Mouse (Mus musculus): ENCODE measurements around the gene Kcnj11.

Kcnj11 gene

DNA sequence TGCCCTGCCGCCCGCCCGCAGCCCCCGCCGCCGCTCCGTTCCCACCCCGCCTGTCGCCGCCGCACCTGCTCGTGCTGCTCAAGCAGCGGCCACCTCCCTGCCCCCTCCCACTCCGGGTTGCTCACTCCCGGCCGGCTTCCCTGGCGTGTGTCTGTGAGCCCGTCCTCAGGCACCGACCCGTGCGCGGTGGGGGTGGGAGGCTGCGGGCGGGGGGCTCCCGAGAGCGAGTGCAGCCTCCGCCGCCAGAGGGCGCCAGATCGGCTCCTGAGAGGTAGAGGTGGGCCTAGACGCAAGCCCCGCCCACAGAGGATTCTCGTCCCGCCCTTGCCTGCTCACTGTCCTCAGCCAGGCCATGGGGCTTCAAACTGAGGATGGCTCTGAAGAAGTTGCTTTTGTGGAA is at the start of gene Kcnj11:
Kcnj11 (minus strand) TSS at position 202 of the 400 bp plus-strand sequence.
- peak; percentile 85 to 86 for DNase-seq

DNA sequence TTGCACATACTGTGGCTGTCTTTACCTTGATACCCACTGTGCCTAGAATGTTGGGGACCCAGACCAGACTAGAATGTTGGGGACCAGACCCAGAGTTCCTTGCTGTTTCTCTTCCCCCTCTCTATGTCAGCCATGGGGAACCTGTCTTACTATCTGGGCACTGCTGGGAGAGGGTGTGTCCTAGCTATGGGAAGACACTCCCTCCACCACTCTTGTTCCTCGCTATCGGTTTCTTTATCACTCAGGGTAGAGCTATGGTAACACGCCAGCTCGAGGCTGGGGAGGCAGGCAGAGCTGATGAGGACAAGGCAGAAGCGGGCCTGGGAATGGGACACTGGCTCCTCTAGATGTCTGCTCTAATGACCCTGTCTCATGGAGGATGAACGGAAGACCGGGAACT is 46.9 kb upstream of the Kcnj11 start:
- DNase-seq = no peak

DNA sequence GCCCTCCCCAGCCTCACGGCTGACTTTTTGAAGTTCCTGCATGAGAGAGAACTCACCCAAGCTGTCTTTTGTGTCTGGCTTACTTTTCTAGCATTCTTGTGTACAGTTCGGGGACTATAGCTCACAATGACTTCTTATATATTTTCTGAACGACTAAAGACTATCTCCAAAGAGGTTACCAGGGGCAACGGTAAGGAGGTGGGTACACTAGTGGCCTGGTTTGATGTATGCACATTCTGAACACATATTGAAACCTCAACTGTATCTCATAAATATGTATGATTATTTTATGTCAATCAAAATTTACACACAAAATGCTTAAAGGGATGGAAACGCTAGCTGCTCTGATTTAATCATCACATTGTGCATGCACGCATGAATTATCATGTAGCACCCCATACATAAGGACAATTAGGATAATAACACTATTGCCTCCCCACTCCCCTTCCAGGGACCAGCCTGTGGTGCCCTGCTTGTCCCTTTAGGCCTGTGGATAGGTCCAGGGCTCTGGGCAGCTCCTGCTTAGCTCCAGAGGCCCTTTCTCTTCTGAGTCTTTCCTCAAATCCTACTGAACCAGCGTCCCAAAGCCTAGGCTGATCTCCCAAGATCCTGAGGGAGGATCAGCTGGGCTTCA is 46.2 kb upstream of the Kcnj11 start:
- DNase-seq = no peak

DNA sequence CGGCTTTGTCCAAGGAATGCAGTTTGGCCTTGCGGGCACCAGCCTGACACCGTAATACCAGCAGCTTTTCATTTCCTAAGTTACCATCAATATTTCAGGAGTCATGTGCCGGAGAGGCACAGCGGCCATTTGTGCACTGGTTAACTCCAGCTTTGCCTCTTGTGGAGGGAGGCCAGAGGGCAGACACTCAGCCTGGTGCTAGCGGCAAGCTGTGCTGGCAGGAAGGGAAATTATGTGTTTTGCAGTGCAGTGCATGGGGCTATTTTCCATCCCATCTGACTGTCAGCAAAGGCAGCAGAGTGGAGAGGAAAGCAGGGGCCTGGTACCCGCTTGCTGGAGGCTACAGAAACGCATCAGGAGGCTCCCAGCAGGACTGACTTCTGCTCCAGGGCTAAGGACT is 43.5 kb upstream of the Kcnj11 start:
- DNase-seq = no peak

DNA sequence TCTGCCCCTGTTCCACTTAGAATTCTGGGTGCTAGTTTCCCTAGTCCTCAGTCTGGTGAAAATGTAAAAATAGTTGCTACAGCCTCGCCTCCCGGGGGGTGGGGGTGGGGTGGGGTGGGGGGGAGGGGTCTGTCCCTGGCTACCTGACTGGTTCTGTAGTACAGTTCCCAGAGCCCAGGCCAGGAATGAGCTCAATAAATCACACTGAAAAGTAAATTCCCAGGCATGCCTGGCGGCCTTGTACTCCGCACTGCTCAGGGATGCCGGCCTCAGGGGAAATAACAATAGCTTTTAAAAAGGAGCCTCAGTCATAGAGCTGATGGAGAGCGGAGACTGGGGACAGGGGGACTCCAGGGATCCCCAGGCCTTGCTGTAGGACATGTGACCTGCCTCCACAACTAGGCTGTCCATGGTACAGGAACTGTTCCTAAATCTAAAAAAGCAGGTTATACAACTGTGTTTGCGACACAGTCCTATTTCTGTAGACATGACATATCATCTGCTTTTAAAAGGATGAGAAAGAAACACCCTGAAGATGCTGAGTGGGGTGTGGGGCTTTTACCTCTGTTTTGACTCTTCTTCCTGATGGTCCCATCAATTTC is 37.9 kb upstream of the Kcnj11 start:
- DNase-seq = no peak

DNA sequence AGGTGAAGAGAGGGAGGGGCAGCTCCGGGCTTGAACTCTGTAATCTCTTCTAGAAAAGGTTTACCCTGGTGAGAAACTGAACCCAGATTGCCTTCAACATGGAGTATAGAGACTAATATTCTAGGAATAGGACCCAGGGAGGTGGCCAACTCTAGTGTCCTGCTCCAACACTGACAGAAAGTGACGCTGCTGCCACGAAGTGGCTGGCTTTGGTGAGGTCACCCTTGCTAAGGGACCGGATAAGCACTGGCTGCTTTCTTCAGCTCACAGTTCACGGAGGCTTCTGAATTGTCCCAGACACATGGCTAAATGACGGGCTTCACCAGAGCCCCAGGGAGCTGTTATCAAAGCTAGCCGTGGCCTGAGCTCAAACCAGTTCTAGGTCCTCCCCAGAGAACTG is 33.3 kb upstream of the Kcnj11 start:
- no peak for DNase-seq

DNA sequence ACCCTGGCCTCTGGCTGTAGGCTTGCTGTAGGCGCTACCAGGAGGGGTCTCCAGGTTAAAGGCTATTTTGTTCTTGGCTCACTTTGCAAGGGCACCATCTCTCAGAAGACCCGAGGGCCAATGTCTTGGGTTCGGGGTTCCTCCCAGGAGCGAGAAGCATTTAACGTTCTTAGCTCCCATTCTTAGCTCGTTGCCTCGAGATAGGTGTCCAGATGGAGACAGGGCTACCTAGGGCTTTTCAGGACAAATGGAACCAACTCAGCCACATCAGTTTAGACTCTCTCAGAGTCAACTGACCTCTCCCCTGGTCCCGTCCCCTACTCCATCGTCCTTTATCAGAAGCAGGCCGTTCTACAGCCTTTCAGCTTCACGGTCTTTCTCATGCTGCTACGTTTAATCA is 31.7 kb upstream of the Kcnj11 start:
- no peak for DNase-seq

DNA sequence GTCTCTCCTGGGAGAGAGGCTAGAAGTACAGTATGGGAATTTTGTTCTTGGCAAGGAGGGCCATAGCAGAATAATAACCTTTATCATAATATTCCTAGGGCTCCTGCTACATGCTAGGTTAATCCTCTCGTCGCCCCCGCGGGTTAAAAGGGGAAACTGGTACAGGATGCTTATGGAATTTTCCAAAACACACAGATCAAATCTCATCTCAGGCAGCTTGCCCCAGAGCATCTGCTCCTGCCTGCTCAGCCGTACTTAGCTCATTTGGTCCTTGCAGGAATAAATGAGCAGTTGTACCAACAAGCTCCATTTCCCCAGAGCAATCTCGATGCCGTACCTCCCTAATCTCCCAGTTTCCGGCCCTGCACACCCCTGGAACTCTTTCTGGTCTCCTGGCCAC is 31.2 kb upstream of the Kcnj11 start:
- DNase-seq = no peak

DNA sequence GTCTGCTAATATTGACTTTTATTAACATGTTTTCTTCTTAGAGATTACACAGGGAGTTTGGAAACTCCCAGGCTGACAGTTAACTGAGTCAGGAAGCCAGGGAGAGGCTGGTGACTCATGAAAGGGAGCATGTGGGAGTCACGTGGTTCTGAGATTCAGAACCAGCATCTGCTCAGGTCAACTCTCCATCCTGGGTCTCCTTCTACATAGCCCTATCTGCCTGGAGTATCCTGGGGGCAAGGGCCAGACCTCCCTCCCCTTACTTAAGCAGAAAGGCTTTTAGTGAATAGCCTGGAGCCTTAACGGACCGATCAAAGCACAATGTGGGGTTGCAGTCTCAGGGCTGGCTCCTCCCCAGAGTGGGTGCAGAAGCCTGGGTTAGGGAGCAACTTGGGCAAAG is 30.7 kb upstream of the Kcnj11 start:
- no peak for DNase-seq

DNA sequence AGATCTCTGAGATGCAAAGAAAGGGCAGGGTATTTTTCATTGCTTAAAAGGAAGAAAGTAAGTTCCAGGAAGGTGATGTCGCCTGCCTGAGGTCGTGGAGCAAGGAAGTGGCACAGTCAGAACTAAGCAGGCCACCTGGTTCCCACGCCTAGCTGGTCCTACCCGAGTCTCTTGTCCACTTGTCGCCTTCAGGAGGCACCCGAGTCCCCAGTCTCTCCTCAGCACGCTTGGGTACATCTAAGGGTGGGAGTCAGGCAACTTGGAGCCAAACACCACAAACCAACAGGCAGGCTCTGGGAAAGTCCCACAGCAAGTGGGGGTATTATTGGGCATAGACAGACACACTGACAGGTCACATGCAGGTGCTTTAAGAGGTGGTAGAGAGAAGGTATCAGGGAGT is 30.2 kb upstream of the Kcnj11 start:
- no peak for DNase-seq

DNA sequence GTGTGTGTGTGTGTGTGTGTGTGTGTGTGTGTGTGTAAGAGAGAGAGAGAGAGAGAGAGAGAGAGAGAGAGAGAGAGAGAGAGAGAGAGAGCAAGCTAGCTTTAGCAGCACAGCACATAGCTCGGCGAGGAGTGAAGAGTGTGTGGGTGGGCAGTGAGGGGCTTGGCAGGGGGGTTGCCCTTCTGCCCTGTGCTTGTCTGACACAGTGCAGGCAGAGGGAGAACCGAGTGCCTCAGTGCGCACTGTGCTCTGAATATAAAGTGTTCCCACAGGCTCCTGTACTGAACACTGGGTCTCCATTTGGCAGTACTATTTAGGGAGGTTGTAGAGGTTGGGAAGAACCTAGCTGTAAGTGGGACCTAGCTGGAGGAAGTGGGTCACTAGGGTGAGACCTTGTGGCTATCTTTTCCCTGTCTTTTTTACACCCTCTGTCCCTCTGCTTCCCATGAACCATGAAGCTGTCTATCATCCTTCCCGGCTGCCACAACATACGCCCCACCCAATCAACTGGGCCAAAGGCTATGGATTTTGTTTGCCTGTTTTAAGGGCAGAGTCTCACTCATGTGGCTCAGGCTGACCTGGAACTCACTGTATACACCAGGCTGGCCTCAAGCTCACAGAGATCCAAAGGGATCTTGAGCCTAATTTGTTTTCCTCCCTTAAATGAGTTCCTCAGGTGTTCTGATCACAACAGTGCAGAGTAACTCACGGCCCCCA is 29.1 kb upstream of the Kcnj11 start:
- DNase-seq = no peak

DNA sequence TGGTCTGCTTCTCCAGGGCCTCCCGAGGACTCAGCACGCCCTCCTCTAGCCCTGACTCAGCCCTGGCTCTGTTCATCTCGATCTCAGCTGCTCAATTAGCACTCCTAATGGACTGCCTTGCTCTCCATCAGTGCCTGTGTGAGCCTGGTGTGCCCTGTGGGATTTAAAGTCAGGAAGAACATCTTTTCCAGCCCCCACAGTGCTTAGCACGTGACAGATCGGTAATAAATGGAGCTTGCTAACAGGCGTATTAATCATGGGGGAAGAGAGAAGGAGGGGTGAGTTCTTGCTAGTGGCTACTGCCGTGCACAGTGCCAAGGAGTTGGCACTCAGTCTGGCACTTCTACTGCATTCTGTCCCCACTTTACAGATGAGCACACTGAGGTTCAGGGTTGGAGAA is 27.6 kb upstream of the Kcnj11 start:
- no peak for DNase-seq

DNA sequence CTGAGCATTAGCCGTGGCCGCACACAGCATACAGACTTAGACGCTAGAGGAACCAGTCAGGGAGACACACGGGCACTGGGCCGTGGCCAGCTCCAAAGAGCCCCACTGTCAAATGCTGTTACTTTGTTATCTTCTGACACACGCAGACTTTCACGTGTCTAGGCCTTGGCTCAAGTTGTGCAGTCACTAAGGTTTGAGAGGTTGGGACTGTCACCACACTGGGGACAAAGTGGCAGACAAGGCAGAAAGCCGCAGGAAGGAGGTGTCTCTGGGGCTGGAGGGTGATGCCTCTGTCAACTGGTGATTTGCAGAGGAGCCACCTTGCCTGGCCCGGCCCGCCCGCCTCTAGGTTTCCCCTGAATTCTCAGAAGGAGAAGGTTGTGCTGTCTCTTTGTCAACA is 24.8 kb upstream of the Kcnj11 start:
- DNase-seq = no peak

DNA sequence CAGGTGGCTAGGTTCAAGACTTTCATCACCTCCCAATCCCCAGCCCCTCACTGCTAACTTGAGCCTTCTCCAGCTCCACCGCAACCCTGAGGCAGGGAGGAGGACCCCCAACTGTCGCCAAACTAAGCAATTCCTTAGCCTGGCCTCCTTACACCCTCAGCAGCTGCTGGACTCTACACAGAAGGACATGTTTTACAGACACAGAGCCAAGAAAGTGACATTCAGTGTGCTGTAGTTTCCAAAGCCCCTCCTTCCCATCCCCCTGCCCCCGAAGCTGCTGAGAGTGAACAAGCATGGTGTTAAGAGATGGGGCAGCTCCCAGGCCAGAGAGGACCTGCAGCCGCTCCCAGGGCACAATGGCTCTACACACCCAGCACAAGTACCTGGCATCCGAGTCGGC is 23.9 kb upstream of the Kcnj11 start:
- no peak for DNase-seq

DNA sequence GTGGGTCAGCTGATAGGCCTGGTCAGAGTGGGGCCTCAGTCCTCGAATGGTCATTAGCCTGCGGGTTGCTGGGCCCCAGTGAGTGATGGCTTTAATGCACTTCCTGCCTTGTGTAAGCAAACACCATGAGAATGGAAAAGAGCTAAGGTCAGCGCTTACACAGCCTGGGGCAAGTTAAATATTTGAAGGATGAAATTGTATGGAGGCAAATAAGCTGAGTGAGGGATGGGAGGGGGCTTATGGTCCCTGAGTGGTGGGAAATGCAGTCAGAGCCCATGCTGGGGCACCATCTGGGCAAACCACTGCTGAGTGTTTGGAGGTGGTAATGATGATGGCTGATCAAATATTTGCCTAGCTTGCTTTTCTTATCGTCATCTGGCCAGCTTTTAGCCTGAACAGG is 22.4 kb upstream of the Kcnj11 start:
- no peak for DNase-seq

DNA sequence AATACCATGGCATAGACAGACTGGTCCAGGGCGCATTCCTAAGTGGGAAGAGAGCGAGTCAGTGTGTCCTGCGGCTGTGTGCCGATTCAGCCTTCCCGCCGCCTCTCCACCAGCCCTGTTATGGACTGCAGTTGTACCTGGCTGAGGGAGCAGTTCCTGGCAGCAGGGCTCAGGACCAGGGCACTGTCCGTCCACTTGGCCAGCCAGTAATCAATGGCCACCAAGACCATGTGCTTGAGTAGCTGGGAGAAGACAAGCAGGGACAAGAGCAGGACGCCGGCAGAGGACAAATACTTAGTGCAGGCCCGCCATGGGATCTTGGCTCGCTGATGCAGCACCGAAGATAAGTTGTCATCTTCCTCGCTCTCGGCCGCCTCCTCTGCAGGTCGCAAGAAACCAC is 16.5 kb upstream of the Kcnj11 start:
- DNase-seq = no peak

DNA sequence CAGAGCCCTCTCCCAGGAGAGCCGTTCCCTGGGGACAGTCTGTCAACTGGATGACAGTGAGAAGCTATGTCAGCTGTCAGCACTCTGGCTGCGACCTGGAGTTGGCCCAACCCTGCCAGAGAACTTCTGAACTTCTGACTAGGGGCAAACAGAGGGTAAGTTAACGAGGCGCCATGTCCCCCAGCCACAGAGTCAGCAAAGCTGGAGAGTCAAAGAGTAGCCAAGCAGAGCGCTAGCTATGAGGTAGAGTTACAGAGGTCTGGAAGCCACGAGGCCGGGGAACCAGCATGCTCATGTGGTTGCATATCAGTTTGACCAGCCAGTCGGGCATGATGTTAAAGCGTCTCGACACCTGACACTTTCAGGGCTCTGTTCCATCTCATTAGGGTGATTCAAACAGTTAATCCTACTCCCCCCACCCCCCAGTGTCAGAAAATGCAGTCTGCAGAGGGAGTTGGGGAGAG is 15.6 kb upstream of the Kcnj11 start:
- DNase-seq = no peak

DNA sequence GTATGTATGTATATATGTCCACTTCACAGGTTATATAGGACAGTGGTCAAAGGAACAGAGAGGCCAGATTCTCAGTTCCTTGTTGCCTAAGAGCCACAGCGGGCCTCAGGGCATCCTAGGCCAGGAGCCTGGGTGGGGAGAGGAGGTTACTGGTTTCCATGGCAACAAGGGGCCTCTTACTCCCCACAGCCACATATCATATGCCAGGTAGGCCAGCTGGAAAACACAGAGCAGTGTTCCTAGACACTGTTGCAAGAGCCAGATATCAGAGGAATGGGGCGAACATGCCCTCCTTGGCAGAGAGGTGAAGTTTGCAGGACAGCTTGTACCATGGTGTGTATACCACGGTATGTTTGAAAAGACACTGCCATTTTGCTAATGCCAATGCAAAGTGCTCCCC is 12.9 kb upstream of the Kcnj11 start:
- DNase-seq = no peak

DNA sequence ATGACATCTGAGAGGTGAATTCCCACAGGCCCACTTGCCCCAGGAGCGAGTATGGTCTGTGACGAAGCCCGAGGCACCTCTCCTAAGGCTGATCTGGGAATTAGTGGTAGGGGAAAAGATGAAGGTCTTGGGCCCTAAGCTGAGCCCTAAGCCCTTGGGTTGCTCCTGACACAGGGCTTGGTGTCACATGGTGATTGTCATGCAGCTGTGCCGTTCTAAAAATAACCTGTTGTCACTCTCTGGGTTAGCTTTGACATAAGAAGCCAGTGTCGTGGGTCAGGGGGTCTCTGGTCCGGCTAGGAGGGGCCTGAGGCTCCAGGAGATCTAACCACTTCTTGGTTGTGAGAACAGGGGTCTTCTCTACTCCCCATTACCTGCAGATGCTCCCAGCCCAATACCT is 11.4 kb upstream of the Kcnj11 start:
- no peak for DNase-seq

DNA sequence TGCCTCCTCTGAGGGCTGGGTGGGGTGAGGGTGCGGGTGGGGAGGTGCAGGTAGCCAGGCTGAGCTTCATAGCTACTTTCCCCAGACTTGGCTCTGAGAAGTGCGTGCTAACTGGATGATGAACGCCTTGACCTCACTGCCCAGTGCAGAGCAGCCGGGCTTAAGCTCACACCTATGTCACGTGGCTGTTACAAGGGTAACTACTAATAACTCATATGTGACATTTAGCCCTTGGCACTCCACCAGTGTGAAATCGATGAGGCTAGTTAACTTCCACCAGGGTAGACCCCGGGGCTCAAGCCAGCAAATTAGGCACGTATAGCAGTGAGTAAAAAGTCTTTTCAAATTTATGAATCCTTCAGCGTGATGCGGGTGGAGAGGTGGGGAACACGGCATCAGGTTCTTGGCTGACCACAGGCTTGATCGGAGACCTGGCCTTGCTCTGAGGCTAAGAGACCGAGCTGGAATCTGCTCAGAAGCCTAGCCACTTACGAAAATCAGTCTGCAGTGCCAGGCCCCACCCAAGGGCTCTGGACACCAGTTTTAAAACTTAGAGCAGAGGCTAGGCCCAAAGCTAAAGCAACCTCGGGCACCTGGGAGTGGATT is 10.8 kb upstream of the Kcnj11 start:
- no peak for DNase-seq

DNA sequence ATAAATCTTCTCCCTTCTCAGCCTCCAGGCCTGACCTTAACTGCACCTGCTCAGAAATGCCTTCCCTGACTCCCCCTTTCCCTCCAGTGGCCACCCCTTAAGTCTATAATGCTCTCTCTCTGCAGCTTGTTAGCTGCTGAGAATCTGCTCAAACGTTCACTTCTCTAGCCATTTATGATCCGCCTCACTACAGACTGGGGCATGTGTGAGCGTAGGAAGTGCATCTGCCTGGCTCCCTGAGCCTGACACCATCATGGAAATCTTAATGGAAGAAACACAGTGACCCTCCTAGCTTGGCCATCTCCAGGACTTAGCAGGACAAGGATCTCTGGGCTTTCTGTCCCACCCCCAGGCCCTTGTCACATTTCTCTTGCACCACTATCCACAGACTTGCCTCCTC is 9.5 kb upstream of the Kcnj11 start:
- no peak for DNase-seq

DNA sequence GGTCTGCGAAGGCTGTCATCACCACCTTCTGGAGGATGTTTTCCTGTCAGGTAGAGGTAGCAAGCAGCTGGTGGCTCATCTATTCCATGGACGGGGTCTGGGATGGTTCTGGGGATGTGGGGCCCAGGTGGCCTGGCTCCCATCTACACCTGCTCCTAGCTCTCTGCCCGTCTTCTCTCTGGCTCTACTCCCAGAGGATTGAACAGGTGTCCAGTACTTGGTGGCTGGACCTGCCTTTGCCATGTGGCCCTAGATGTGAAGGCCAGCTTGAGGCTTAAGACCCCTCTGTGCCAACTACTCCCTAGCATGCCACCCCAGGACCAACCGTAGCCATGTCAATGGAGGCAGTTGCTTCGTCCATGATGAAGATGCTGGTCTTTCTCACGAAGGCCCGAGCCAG is 4.9 kb upstream of the Kcnj11 start:
- no peak for DNase-seq

DNA sequence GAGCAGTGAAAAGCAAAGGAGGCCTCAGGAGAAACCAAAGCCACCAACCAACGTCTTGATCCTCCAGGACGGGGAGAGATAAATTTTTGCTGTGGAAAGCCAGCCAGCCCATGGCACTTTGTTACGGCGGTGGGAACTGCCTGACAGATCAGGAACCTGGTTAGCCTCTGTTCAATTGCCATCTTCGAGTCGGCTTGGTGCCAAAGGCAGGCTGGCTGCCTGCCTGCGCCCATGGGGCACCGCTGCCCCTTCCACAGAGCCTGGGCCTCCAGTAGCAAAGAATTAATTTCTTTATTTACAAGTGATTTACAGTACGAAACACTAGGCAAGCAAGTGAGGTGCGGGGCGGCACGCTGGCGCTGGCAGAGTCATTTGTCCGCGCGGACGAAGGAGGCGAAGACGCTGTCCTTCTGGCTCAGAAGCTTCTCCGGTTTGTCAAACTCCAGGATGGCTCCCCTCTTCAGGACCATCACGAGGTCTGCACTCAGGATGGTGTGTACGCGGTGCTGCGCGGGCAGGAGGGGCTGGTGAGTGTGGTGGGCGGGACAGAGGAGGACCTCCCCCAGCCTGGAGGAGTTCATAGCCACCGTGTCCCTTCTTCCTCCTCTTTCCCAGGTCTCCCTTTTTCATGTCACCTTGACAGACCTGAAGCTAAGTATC is 3.8 kb upstream of the Kcnj11 start:
- no peak for DNase-seq

DNA sequence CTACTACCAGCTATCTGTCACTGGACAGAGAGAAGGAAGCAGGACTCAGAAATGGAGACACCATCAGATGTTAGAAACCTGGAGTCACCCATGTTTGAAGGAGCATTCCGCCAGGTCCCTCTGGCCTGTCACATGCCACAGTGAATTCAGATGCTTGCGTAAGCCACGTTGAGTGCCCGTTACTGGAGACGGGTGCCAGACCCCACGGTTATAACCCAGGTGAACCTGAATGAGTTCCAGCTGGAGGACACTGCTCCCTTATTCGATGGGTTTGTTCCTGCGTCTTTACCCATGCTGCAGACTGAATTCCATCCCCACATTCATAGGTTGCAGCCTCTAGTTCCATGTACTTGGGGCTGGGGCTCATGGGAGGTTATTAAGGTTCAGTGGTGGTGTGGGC is 3.2 kb upstream of the Kcnj11 start:
- no peak for DNase-seq

Measured in B cell, adult 2 months (primary cell).